Mouse (Mus musculus) small intestine, adult 2 months (tissue): Measurements from ENCODE around the gene Glyctk. TPM values are rescaled to one million over a fixed set of nuclear protein-coding genes. Genes with fewer than 3 reads are reported as not detected.
"Not testable (repeated sequence)": the region's sequence is repeated elsewhere in the genome, so short reads cannot be mapped to it uniquely, and the experiment has no call there.

Source experiments
- H3K27ac ChIP-seq: fragments of 200-500 bp; 2 replicates; pipeline ENCODE4 v1.5.1; 2012; ENCODE audit warnings: low read depth, low read length, control low read depth, inconsistent platforms; ENCODE audit not compliant: insufficient read depth
- H3K27me3 ChIP-seq: fragments of 200-500 bp; 2 replicates; pipeline ENCODE4 v1.6.1; 2012; ENCODE audit warnings: mild to moderate bottlenecking, moderate library complexity, low read length, inconsistent platforms; ENCODE audit not compliant: control insufficient read depth, insufficient read depth
- H3K36me3 ChIP-seq: fragments of 200-500 bp; 2 replicates; pipeline ENCODE4 v1.6.1; 2012; ENCODE audit warnings: mild to moderate bottlenecking, low read length, control low read depth, inconsistent platforms; ENCODE audit not compliant: control insufficient read depth, insufficient read depth
- H3K4me1 ChIP-seq: fragments of 200-500 bp; 2 replicates; pipeline ENCODE4 v1.6.1; 2012; ENCODE audit warnings: low read length, inconsistent platforms, mixed read lengths; ENCODE audit not compliant: control insufficient read depth, insufficient read depth, insufficient read length
- H3K4me3 ChIP-seq: fragments of 200-500 bp; 2 replicates; pipeline ENCODE4 v1.5.1; 2012; ENCODE audit warnings: low read depth, mild to moderate bottlenecking, control low read depth, inconsistent platforms, low read length, moderate library complexity
- CTCF ChIP-seq: fragments of 200-500 bp; IDR thresholded peaks from 2 replicates; pipeline ENCODE4 v1.5.1; 2012; ENCODE audit warnings: low read depth, mild to moderate bottlenecking, control low read depth, inconsistent platforms, low read length, moderate library complexity, mixed read lengths; ENCODE audit not compliant: insufficient replicate concordance, insufficient read length; ENCODE audit errors: extremely low read depth
- POLR2A ChIP-seq: fragments of 200-500 bp; IDR thresholded peaks from 2 replicates; pipeline ENCODE4 v1.6.1; 2012; ENCODE audit warnings: low read depth, mild to moderate bottlenecking, control low read depth, inconsistent platforms, low read length, moderate library complexity
- WGBS: fragments of 180-500 bp; shearing (Covaris S2); methylation state at CpG from one replicate; pipeline ENCODE4 v1.1.7; 2018; 5-methylcytosine and 5-hydroxymethylcytosine counted together
- polyA plus RNA-seq: library from polyadenylated mRNA; depleted of rRNA; stranded (reverse); fragments of >200 nt; gene quantifications from 2 replicates; pipeline ENCODE4 v1.2.3, GENCODE M21; 2012

The Glyctk gene
- polyA plus RNA-seq, 1 experiment = 20.9 TPM

DNA sequence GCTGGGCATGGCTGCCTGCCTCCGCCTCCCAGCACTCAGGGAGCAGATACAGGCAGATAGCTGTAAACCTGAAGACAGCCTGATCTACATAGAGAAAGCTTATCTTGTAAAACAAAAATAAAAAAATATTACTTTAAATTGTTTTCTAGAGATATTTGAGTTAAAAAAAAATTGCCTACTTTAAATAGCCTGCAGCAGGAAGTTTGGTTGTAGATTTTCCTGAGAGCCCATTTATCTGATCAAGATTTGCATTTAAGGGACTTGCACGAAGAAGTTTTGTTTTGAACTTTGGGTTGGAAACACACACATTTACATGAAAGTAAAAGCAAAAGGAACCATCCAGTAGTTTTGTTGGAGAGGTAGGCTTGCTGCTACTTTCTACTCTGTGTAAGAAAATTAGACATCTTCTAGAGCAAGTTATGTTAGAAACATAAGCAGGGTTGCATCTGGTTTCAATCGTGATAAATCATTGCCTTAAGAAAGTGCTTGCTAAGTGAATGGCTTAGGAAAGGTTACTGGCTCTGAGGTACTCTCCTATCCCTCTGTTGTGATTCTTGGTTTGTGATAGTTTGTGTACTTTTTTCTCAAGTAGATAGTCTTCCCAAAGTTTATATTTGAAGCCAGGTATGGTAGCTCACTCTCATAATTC lies 17.7 kb upstream of the Glyctk start:
- Histone ChIP-seq H3K27me3 (no peaks in the 10 kb centered on the region), H3K4me1 (peaks cover 9% of the 10 kb centered on the region), H3K4me3 (no peak overlapping the region), H3K27ac (no peak overlapping the region), H3K36me3 (peaks cover 29% of the 10 kb centered on the region)
- 22% methylated on average over 3 of the region's 3 CpGs for WGBS
- TF ChIP-seq POLR2A = no peak
- TF ChIP-seq CTCF = no peak

DNA sequence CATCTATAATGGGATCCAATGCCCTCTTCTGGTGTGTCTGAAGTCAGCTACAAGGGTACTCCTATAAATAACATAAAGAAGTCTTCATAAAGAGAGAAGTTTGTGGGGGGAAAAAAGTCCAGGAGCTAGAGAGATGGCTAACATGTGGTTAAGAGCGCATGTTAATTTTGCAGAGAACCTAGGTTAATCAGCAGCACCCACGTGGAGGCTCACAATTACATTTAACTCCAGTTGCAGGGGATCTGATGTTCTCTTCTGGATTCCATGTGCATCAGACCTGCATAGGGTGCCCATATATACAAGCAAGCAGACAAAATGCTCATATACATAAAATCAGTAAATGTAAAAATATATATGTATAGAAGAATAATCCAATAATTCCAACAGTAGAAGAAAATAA lies 15.4 kb upstream of the Glyctk start:
- Histone ChIP-seq H3K4me1 (peaks cover 14% of the 10 kb centered on the region), H3K4me3 (no peak overlapping the region), H3K27me3 (no peaks in the 10 kb centered on the region), H3K27ac (no peak overlapping the region), H3K36me3 (peaks cover 14% of the 10 kb centered on the region)
- TF ChIP-seq POLR2A = no peak
- no peak for TF ChIP-seq CTCF
- 27% methylated on average over 2 of the region's 2 CpGs for WGBS

GRCm38 (mm10) chr9:106172527-106172926 lies 14.6 kb upstream of the Glyctk start:
- Histone ChIP-seq H3K36me3 (peaks cover 7% of the 10 kb centered on the region), H3K4me1 (peaks cover 14% of the 10 kb centered on the region), H3K4me3 (no peak overlapping the region), H3K27ac (no peak overlapping the region), H3K27me3 (no peaks in the 10 kb centered on the region)
- no peak for TF ChIP-seq CTCF
- no peak for TF ChIP-seq POLR2A
- 0% methylated on average over 3 of the region's 3 CpGs for WGBS

DNA sequence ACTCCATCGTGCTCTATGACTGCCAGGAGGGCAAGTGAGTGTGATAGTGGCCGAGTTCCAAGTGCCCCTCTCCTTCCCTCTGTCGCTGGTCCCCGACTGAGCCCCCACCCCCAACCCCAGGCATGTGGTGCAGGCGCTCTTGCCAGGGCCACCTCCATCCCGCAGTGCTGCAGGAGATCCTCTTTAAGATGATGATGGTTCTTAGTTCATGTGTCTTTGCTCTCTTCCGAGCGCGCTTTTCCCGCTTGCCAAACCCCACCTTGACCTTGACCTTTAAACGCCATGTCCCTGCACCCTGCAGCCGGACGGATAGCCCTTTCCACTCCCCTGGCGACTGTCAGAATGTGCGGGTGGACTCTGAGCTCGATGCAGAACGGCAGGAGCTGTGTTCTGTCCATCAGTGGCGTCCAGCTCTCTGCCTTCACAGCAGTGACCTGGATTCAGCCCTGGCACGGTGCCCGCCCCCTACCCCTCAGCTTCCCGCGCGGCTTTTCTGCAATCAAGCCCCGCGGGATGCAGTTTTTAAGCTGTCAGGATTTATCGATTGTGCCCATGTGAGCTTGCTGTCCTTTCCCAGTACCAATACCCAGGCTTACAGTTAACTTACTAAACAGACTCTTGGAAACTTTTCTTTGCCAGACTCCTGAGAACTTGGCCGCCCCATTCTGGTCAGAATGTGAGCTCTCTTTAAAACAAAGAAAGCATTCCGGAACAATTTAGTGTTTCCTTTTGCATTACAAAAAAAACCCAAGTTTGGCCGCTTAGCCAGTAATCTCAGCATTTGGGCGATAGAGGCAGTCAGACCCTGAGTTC lies 13.6 kb upstream of the Glyctk start:
- Histone ChIP-seq H3K27ac (peak overlapping the region; percentile 96), H3K4me1 (peaks cover 9% of the 10 kb centered on the region), H3K27me3 (no peaks in the 10 kb centered on the region), H3K36me3 (no peaks in the 10 kb centered on the region), H3K4me3 (peak overlapping the region; percentile 80)
- WGBS = 1% methylated on average over 30 of the region's 30 CpGs
- TF ChIP-seq POLR2A (no peak), CTCF (no peak)

- H3K36me3 ChIP-seq = no peaks in the 10 kb centered on the region
- H3K4me1 ChIP-seq = peaks cover 9% of the 10 kb centered on the region
- TF ChIP-seq POLR2A (peak; percentile 90), CTCF (no peak)
Observed at GRCm38 (mm10) chr9:106170556-106171345, 12.8 kb upstream of the Glyctk start, which contains the start of gene Wdr82. Gene Wdr82, plus strand, starts transcription at chr9:106170928.

DNA sequence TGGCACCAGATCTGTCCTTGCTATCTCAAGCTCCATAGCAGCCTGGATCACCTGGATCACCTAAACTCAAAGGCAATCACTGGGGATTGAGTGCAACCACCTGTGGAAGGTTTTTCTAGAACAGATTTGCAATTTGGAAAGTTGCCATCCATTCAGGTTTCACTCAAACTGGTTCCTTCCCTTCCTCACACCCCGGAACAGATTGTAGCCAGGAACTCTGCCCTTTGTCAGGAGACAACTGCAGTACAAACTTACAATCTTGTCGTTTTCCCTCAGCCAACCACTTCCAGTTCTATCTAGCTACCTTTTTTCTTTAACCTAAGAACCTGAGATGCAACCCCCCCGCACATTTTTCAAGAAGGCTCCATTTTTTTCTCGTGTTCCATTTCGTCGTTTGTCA lies 12.0 kb upstream of the Glyctk start:
- 17% methylated on average over 6 of the region's 6 CpGs for WGBS
- Histone ChIP-seq H3K4me1 (peaks cover 9% of the 10 kb centered on the region), H3K27ac (peak overlapping the region; percentile 70; the same call in 1 of the 2 replicates)

More at GRCm38 (mm10) chr9:106170556-106171345, 12.8 kb upstream of the Glyctk start, which contains the start of gene Wdr82:
- Histone ChIP-seq H3K27me3 (no peaks in the 10 kb centered on the region), H3K27ac (peak within 1 kb of the TSS; percentile 96), H3K4me3 (peak within 1 kb of the TSS; percentile 80)
- WGBS = under 1% methylated on average over 77 of the region's 81 CpGs

DNA sequence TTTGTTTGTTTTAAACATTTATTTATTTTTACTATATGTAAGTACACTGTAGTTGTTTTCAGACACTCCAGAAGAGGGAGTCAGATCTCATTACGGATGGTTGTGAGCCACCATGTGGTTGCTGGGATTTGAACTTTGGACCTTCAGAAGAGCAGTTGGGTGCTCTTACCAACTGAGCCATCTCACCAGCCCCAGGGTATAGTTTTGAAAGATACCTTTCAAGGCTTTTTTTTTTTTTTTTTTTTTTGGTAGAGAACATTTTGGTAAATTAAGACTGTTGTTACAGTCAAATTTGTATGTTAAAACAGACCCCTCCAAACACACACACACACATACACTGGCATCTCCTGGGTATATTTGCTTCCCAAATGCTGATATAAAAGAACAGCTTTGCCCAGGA lies 11.1 kb upstream of the Glyctk start:
- not testable (repeated sequence) for H3K27ac ChIP-seq, H3K4me1 ChIP-seq, H3K27me3 ChIP-seq, H3K36me3 ChIP-seq, H3K4me3 ChIP-seq
- WGBS = 27% methylated on average over 1 of the region's 1 CpGs

More for the DNA sequence above, 12.0 kb upstream of the Glyctk start:
- TF ChIP-seq POLR2A = no peak
- no peak for TF ChIP-seq CTCF
- H3K36me3 ChIP-seq = no peaks in the 10 kb centered on the region
- H3K4me3 ChIP-seq = no peak overlapping the region
- no peaks in the 10 kb centered on the region for H3K27me3 ChIP-seq
